Mouse (Mus musculus): ENCODE results near the gene Supt3. TPM values are rescaled to one million over a fixed set of nuclear protein-coding genes. Genes with fewer than 3 reads are reported as not detected.

Supt3 gene
- 17.1 and 17.3 TPM in 2 replicates for polyA plus RNA-seq (2012)

DNA sequence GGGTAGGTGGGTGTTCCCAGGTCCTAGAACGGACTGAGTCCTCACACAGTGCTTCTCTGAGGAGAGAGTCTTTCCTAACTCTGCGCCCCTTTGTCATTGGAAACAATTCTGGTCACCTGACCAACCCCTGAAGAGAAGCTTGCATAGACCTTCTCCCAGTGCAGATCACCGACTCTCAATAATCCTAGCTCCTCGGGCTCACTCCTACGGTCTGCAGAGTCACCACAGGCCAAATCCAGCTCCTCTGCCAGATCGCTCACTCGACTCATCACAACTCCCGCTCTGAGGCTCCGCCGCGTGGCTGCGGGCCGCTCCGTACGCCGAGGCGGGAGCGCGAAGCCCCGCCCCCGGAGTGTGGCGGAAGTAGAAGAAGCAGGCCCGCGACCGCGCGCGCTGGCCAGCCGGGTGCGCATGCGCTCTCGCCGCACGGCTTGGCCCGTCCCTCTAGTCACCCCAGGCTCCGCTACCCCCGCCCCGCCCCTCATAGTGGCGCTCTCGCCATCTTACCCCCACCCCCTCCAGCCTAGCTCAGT lies at the start of gene Supt3:
Gene Supt3 (plus strand): TSS at position 415 of the 533 bp plus-strand sequence.

DNA sequence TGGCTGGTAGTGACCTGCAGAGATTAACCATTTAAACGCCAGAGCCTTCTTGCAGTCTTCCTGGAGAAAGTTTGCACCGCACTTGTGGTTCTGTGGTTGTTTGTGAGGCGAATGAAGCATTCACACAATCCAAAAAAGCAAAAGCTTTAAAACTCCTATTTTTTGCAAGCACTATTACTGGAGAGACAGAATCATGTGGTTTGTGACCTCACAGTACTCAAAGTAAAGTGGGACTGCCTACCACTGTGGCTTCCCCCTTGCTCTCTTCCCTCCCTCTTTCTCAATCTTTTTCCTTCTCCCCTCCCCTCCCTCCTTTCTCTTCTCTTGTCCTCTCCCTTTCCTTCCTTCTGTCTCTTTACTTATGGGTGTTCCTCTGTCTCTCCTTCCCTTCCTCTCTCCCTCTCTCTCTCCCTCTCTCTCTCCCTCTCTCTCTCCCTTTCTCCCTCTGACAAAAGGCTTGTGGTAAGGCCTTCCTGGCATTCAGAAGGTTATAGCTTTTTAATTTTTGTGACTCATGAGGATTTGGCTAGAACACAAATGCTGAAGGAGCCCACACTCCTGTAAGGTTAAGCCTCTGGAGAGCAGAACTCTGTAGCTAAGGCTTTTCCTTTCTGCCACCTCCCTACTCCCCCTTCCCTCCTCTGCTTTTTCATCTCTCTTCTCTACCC lies 37.7 kb downstream of the Supt3 start, which contains the start of gene Runx2:
Gene Runx2 (minus strand): TSS at position 290 of the 668 bp plus-strand sequence.

Other genes starting within 250 kb of the Supt3 start
- 46.0 and 65.8 TPM in 2 replicates for gene Runx2, start 37.6 kb downstream of the Supt3 start, polyA plus RNA-seq (2012)